Mouse (Mus musculus): ENCODE data around the gene Rgp1. TPM values are rescaled to one million over a fixed set of nuclear protein-coding genes. Genes with fewer than 3 reads are reported as not detected.

The Rgp1 gene
- polyA plus RNA-seq, 1 experiment from 2014 or later: 31.9 TPM

DNA sequence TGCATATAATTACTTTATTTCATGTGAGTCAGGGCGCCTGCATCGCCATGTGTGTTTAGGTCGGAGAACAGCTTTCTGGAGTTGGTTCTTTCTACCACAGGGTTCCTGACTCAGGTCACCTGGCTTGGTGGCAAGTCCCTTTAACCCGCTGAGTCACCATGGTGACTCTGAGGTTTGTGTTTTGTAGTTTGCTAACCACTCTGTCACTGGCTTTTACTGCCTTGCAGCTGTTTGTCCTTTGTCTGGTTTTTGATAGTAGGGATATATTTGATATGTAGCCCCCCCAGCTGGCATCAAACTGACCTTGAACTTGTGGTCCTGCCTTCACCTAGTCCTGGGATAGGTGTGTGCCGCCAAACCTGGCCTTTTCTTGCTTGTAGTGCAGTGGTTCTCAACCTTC, 3.7 kb downstream of the Rgp1 start:
- WGBS: 87% methylated on average over 5 of the region's 5 CpGs
- Histone ChIP-seq H3K27ac (ENCODE audit: low read depth) (no peak overlapping the region), H3K9me3 (ENCODE audit: low read depth, low read length) (no peaks in the 10 kb centered on the region), H3K27me3 (ENCODE audit: insufficient read depth, low read length) (no peaks in the 10 kb centered on the region), H3K4me2 (no peak overlapping the region), H3K4me1 (ENCODE audit: insufficient read depth) (peaks cover 10% of the 10 kb centered on the region; the same call in 1 of the 2 replicates), H3K4me3 (ENCODE audit: low read depth, low read length) (no peak overlapping the region), H3K36me3 (ENCODE audit: insufficient read depth) (peaks cover 49% of the 10 kb centered on the region), H3K9ac (no peak overlapping the region)
- ATAC-seq (ENCODE audit: insufficient read depth) (no peak), DNase-seq (no peak)
- no peak for TF ChIP-seq CTCF (IDR thresholded peaks at IDR 0.05; ENCODE audit: low read depth)

DNA sequence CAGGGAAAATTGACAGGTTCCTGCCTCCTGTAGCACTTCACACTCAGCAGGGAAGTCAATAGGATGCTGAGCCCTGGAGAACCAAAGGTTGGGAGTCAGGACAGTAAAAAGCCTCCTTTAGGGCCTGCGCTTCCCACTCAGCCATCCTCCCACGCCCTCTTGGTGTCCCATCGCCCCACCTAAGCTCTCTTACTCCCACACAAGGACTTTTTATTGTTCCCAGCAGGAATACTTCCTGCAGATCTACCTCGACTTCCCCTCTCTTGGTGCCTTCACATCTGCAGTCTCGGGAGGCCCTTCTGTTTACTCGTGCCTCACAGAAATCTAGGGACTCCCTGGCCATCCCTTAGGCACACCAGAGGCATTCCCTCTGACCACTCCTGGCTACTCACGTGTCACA, 4.9 kb downstream of the Rgp1 start:
- ATAC-seq (ENCODE audit: insufficient read depth): no peak
- no peak for DNase-seq
- H3K9me3 ChIP-seq (ENCODE audit: low read depth, low read length): no peaks in the 10 kb centered on the region
- WGBS: 63% methylated on average over 7 of the region's 7 CpGs
- no peak overlapping the region for H3K4me3 ChIP-seq (ENCODE audit: low read depth, low read length)
- TF ChIP-seq CTCF (IDR thresholded peaks at IDR 0.05; ENCODE audit: low read depth): no peak
- H3K27me3 ChIP-seq (ENCODE audit: insufficient read depth, low read length): no peaks in the 10 kb centered on the region
- H3K27ac ChIP-seq (ENCODE audit: low read depth): no peak overlapping the region
- H3K4me2 ChIP-seq: no peak overlapping the region
- H3K9ac ChIP-seq: no peak overlapping the region
- peaks cover 6% of the 10 kb centered on the region; the same call in 1 of the 2 replicates for H3K4me1 ChIP-seq (ENCODE audit: insufficient read depth)
- peaks cover 49% of the 10 kb centered on the region for H3K36me3 ChIP-seq (ENCODE audit: insufficient read depth)

DNA sequence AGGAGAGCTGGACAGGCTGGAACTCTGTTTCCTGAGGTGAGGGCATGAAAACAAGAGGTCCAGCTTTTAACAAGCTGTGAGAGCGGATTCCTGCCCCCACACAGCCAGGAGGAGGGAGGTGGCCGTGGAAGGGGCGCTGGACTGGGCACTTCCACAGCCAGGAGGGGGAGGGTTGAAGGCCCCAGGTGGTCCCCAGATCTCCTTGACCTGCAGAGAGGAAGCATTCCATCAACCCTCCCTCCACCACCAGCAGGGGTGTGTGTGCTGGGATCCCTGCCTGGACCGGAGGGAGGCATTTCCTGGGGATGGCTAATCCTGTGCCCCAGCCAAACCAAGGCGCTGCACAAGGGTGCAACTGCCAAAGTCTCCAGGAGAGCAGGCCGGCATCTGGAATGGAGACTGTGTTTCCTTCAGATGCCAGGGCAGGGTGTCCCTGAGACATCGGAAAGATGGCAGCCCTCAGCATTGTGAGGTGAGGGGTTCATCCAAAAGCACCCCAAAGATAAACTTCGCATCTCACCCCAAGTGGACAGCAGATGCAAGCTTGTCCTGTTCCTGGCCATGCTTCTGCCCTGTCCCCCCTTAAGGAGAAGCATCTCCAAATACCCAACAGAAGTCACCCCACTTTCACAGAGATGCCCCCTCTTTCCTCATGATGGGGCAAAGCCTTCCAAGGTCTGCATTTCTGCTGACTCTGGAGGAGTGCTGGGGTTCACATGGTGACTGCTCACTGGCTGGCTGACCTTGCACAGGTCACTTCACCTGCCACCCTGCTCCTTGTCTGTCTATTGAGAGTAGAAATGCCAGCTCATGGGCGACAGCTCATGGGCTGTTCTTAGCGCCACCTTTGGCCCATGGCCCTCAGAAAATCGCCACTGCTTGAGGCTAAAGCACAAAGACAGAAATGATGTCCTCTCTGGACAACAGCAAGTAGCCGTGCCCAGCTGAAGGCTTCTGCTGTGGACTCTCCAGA, 6.2 kb downstream of the Rgp1 start, which contains the start of gene Msmp:
Gene Msmp (minus strand): TSS at position 51 of the 973 bp plus-strand sequence.
- ATAC-seq (ENCODE audit: insufficient read depth) (no peak), DNase-seq (no peak)
- no peaks in the 10 kb centered on the region for H3K9me3 ChIP-seq (ENCODE audit: low read depth, low read length)
- 57% methylated on average over 12 of the region's 12 CpGs for WGBS
- peaks cover 2% of the 10 kb centered on the region; the same call in 1 of the 2 replicates for H3K4me1 ChIP-seq (ENCODE audit: insufficient read depth)
- no peak within 1 kb of the TSS for H3K4me2 ChIP-seq
- H3K27me3 ChIP-seq (ENCODE audit: insufficient read depth, low read length): no peaks in the 10 kb centered on the region
- no peak within 1 kb of the TSS for H3K27ac ChIP-seq (ENCODE audit: low read depth)
- no peak for TF ChIP-seq CTCF (IDR thresholded peaks at IDR 0.05; ENCODE audit: low read depth)
- H3K4me3 ChIP-seq (ENCODE audit: low read depth, low read length): no peak within 1 kb of the TSS
- peaks cover 49% of the 10 kb centered on the region for H3K36me3 ChIP-seq (ENCODE audit: insufficient read depth)
- no peak within 1 kb of the TSS for H3K9ac ChIP-seq

DNA sequence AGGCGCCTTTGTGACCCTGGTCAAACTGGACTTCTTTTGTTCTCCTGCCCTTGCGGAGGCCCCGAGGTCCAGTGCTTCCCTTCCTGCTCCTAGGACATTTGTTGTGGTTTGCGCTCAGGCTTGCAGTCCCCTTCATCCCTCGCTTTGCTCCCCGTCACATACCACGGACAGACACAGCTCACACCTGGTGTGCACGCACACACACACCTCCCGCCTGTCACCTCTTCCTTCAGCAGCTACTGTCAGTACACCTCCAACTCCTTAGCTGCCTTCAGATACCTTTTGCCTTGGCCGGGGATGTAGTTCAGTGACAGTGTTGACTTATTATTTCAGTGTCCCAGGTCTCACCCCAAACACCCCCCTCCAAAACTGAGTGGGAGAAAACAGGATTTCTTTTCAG, 7.2 kb downstream of the Rgp1 start:
- Histone ChIP-seq H3K36me3 (ENCODE audit: insufficient read depth) (peaks cover 44% of the 10 kb centered on the region), H3K9me3 (ENCODE audit: low read depth, low read length) (no peaks in the 10 kb centered on the region), H3K4me3 (ENCODE audit: low read depth, low read length) (no peak overlapping the region), H3K27me3 (ENCODE audit: insufficient read depth, low read length) (no peaks in the 10 kb centered on the region), H3K4me1 (ENCODE audit: insufficient read depth) (no peaks in the 10 kb centered on the region), H3K4me2 (no peak overlapping the region), H3K9ac (no peak overlapping the region), H3K27ac (ENCODE audit: low read depth) (no peak overlapping the region)
- WGBS: 36% methylated on average over 10 of the region's 10 CpGs
- TF ChIP-seq CTCF (IDR thresholded peaks at IDR 0.05; ENCODE audit: low read depth): no peak
- DNase-seq (no peak), ATAC-seq (ENCODE audit: insufficient read depth) (no peak)

DNA sequence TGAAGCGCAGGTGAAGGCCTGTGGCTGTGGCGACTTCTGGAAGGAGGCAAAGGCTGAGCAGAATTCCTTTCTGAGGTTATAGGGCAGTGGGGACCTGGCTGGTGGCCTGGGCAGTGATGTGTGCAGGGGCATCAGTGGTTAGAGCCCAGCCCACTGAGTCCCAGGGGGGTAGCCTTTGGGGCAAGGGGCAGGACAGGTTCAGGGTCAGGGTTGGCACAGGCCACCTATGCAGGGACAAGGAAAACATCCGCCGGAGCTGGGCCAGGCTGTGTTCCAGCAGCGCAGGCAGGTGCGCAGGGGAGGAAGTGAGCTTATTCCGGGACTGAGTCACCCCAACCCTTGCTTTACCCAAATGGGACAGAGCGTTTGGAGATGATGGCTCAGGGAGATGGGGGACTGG, 7.9 kb downstream of the Rgp1 start:
- DNase-seq: no peak
- Histone ChIP-seq H3K27me3 (ENCODE audit: insufficient read depth, low read length) (no peaks in the 10 kb centered on the region), H3K4me1 (ENCODE audit: insufficient read depth) (no peaks in the 10 kb centered on the region), H3K4me3 (ENCODE audit: low read depth, low read length) (no peak overlapping the region), H3K27ac (ENCODE audit: low read depth) (no peak overlapping the region), H3K36me3 (ENCODE audit: insufficient read depth) (peaks cover 37% of the 10 kb centered on the region), H3K4me2 (no peak overlapping the region), H3K9ac (no peak overlapping the region), H3K9me3 (ENCODE audit: low read depth, low read length) (no peaks in the 10 kb centered on the region)
- no peak for TF ChIP-seq CTCF (IDR thresholded peaks at IDR 0.05; ENCODE audit: low read depth)
- no peak for ATAC-seq (ENCODE audit: insufficient read depth)
- WGBS: 63% methylated on average over 8 of the region's 8 CpGs

DNA sequence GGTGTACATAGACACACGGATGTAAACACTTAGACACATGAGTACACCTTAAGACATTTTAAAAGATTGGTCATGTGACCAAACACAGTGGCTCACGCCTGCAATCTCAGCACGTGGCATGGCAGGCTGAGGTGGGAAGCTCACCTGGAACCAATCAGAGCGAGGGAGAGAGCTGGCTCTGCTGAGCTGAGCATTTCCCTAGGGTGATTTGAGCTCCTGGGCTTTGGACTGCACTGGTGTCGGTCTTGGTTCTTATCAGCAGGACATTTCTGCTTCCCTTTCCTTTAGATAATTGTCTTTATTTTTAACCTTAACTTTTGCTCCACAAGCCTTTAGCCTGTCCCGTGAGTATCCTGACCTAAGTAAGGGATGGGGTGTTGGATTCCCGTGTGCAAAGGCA, 9.2 kb downstream of the Rgp1 start:
- no peak overlapping the region for H3K4me3 ChIP-seq (ENCODE audit: low read depth, low read length)
- H3K27me3 ChIP-seq (ENCODE audit: insufficient read depth, low read length): no peaks in the 10 kb centered on the region
- H3K36me3 ChIP-seq (ENCODE audit: insufficient read depth): peaks cover 24% of the 10 kb centered on the region
- 45% methylated on average over 7 of the region's 7 CpGs for WGBS
- H3K9me3 ChIP-seq (ENCODE audit: low read depth, low read length): no peaks in the 10 kb centered on the region
- DNase-seq (no peak), ATAC-seq (ENCODE audit: insufficient read depth) (no peak)
- no peak overlapping the region for H3K9ac ChIP-seq
- no peaks in the 10 kb centered on the region for H3K4me1 ChIP-seq (ENCODE audit: insufficient read depth)
- H3K4me2 ChIP-seq: no peak overlapping the region
- no peak for TF ChIP-seq CTCF (IDR thresholded peaks at IDR 0.05; ENCODE audit: low read depth)
- H3K27ac ChIP-seq (ENCODE audit: low read depth): no peak overlapping the region

DNA sequence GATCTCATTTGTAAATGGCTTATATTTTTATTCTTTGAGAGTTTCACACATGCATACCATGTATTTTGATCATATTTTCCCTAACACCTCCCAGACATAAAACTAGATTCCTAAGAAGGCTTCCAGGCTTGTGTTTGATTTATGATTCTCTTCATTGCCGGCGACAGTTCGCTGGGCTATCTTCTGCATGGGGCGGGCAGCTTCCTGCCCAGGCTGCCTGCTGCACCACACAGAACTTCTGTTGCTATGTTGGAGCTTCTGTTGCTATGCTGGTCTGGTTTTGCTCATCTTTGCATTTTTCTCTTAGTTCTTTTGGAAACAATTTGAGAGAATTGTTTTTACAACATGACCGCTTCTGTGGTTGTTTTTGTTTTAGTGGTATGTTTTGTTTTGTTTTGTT, 13.0 kb downstream of the Rgp1 start:
- DNase-seq (no peak), ATAC-seq (ENCODE audit: insufficient read depth) (no peak)
- Histone ChIP-seq H3K9ac (no peak overlapping the region), H3K4me3 (ENCODE audit: low read depth, low read length) (no peak overlapping the region), H3K9me3 (ENCODE audit: low read depth, low read length) (no peaks in the 10 kb centered on the region), H3K36me3 (ENCODE audit: insufficient read depth) (no peaks in the 10 kb centered on the region), H3K4me2 (no peak overlapping the region), H3K27me3 (ENCODE audit: insufficient read depth, low read length) (no peaks in the 10 kb centered on the region), H3K4me1 (ENCODE audit: insufficient read depth) (no peaks in the 10 kb centered on the region), H3K27ac (ENCODE audit: low read depth) (no peak overlapping the region)
- WGBS: 61% methylated on average over 5 of the region's 5 CpGs
- no peak for TF ChIP-seq CTCF (IDR thresholded peaks at IDR 0.05; ENCODE audit: low read depth)
